Mouse (Mus musculus) MEL (cell line): Measurements from ENCODE around the gene Spopl. TPM values are rescaled to one million over a fixed set of nuclear protein-coding genes. Genes with fewer than 3 reads are reported as not detected.

ENCODE experiments used
- DNase-seq: peaks from one replicate; pipeline ENCODE4 v3.0.0; 2011; ENCODE audit warnings: low read depth, low spot score
- H3K27ac ChIP-seq: 2 replicates; pipeline ENCODE4 v1.5.1; 2012; ENCODE audit warnings: low read depth, mild to moderate bottlenecking, control low read depth, low read length, moderate library complexity; ENCODE audit not compliant: control insufficient read depth
- H3K27me3 ChIP-seq, 2 experiments: fragments of 150-350 bp in 1 of 2; sonication (generic) in 1 of 2; 2 replicates each; pipeline ENCODE4 v1.6.1; 2012; ENCODE audit warnings: low read length in 2 of 2, mild to moderate bottlenecking in 2 of 2, improper control_type of control experiment in 1 of 2, moderate library complexity in 1 of 2; ENCODE audit not compliant: insufficient read depth in 2 of 2, control insufficient read depth in 1 of 2
- H3K36me3 ChIP-seq, 2 experiments: 2 replicates each; pipeline ENCODE4 v1.6.1; 2012 to 2014; ENCODE audit warnings: low read length in 2 of 2, improper control_type of control experiment in 1 of 2, inconsistent platforms in 1 of 2, mild to moderate bottlenecking in 1 of 2; ENCODE audit not compliant: insufficient read depth in 2 of 2, control insufficient read depth in 1 of 2
- H3K4me1 ChIP-seq, 2 experiments: fragments of 150-350 bp in 1 of 2; sonication (generic) in 1 of 2; 2 replicates each; pipeline ENCODE4 v1.6.1; 2012; ENCODE audit warnings: low read length in 2 of 2, improper control_type of control experiment in 1 of 2, mild to moderate bottlenecking in 1 of 2; ENCODE audit not compliant: insufficient read depth in 2 of 2, control insufficient read depth in 1 of 2
- H3K4me3 ChIP-seq, 2 experiments: fragments of 150-350 bp in 1 of 2; sonication (generic) in 1 of 2; 2 replicates each; pipeline ENCODE4 v1.5.1; 2012; ENCODE audit warnings: low read depth in 2 of 2, low read length in 2 of 2, mild to moderate bottlenecking in 2 of 2, moderate library complexity in 2 of 2, control low read depth in 1 of 2, improper control_type of control experiment in 1 of 2; ENCODE audit not compliant: control insufficient read depth in 1 of 2, insufficient read depth in 1 of 2
- H3K79me2 ChIP-seq: 2 replicates; pipeline ENCODE4 v1.6.1; 2012; ENCODE audit warnings: mild to moderate bottlenecking, low read length, moderate library complexity; ENCODE audit not compliant: control insufficient read depth, poor library complexity, insufficient read depth
- H3K9ac ChIP-seq: 2 replicates; pipeline ENCODE4 v1.6.1; 2012; ENCODE audit warnings: low read depth, mild to moderate bottlenecking, control low read depth, low read length, moderate library complexity; ENCODE audit not compliant: control insufficient read depth, poor library complexity, severe bottlenecking
- H3K9me3 ChIP-seq: fragments of 150-350 bp; sonication (generic); replicated peaks from 2 replicates; pipeline ENCODE4 v1.6.1; 2012; ENCODE audit warnings: mild to moderate bottlenecking, low read length, improper control_type of control experiment, moderate library complexity; ENCODE audit not compliant: insufficient read depth
- CTCF ChIP-seq, 3 experiments: IDR thresholded peaks in 2 of 3; conservative IDR thresholded peaks in 1 of 3; 2 replicates each; pipeline ENCODE4 v1.5.1; 2011 to 2012; ENCODE audit warnings: low read length in 3 of 3, low read depth in 2 of 3, mild to moderate bottlenecking in 2 of 3, improper control_type of control experiment in 1 of 3, inconsistent platforms in 1 of 3, mixed read lengths in 1 of 3, moderate library complexity in 1 of 3; ENCODE audit not compliant: control insufficient read depth in 1 of 3, insufficient read depth in 1 of 3, poor library complexity in 1 of 3, severe bottlenecking in 1 of 3
- EP300 ChIP-seq, 2 experiments: IDR thresholded peaks; 2 replicates each; pipeline ENCODE4 v1.6.1; 2011; ENCODE audit warnings: improper control_type of control experiment in 2 of 2, low read length in 2 of 2, low read depth in 1 of 2, mild to moderate bottlenecking in 1 of 2
- ETS1 ChIP-seq: IDR thresholded peaks from 2 replicates; pipeline ENCODE4 v1.6.1; 2012; ENCODE audit warnings: low read depth, mild to moderate bottlenecking, inconsistent platforms, low read length, improper control_type of control experiment, moderate library complexity
- GABPA ChIP-seq: IDR thresholded peaks from 2 replicates; pipeline ENCODE4 v1.6.1; 2012; ENCODE audit warnings: low read depth, mild to moderate bottlenecking, inconsistent platforms, low read length, improper control_type of control experiment, moderate library complexity
- HCFC1 ChIP-seq: IDR thresholded peaks from 2 replicates; pipeline ENCODE4 v1.6.1; 2012; ENCODE audit warnings: low read depth, mild to moderate bottlenecking, inconsistent platforms, low read length, improper control_type of control experiment, moderate library complexity
- MAZ ChIP-seq: IDR thresholded peaks from 2 replicates; pipeline ENCODE4 v1.6.1; 2012; ENCODE audit warnings: low read depth, mild to moderate bottlenecking, inconsistent platforms, low read length, improper control_type of control experiment
- RAD21 ChIP-seq: IDR thresholded peaks from 2 replicates; pipeline ENCODE4 v1.6.1; 2011; ENCODE audit warnings: mild to moderate bottlenecking, low read depth, low read length, improper control_type of control experiment
- SMC3 ChIP-seq: IDR thresholded peaks from 2 replicates; pipeline ENCODE4 v1.6.1; 2011; ENCODE audit warnings: low read depth, low read length, improper control_type of control experiment
- TAL1 ChIP-seq: IDR thresholded peaks from 2 replicates; pipeline ENCODE4 v1.6.1; 2012; ENCODE audit warnings: mild to moderate bottlenecking, inconsistent platforms, low read length, moderate library complexity, mixed read lengths
- TCF12 ChIP-seq: IDR thresholded peaks from 2 replicates; pipeline ENCODE4 v1.6.1; 2014; ENCODE audit warnings: low read depth, mild to moderate bottlenecking, inconsistent platforms, low read length, improper control_type of control experiment, moderate library complexity
- polyA plus RNA-seq, 2 experiments: library from polyadenylated mRNA; stranded (reverse) in 1 of 2; unstranded in 1 of 2; fragments of >175 nt in 1 of 2; fragments of >200 nt in 1 of 2; gene quantifications; 2 replicates each; pipeline versions ENCODE4 v1.2.1 to v1.2.4; 2012; ENCODE audit warnings: low replicate concordance in 2 of 2, low read depth in 1 of 2; ENCODE audit not compliant: insufficient read length in 2 of 2, insufficient read depth in 1 of 2, missing spikeins in 1 of 2
- total RNA-seq: library from RNA; depleted of rRNA; stranded (reverse); fragments of 300-350 nt; gene quantifications from 2 replicates; pipeline ENCODE4 v1.2.3, GENCODE M21; 2012

Gene Spopl
- total and polyA plus RNA-seq, 3 experiments = 9.8 to 15.6 TPM; not detected in 1

DNA sequence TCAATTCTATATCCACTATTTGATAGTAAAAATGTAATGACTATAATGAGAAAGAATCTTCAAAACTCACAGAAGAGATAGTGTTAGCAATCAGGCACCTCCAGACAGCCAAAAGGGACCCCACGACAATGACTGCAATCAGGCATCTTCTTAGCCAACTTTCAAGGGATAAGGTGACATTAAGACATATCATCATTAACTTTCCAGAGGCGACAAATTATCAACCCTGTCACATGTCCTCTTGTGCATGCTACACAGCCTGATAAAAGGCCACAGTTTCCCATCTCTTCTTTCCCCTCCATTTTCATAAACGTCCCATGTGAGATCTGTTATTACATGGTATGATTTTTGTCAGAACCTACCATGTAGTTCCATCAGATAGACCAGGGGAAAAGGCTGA is 9.0 kb downstream of the Spopl start (continued):
- no peak for TF ChIP-seq GABPA
- no peak for TF ChIP-seq MAZ
- TF ChIP-seq, all 39 proteins: peak for 14

DNA sequence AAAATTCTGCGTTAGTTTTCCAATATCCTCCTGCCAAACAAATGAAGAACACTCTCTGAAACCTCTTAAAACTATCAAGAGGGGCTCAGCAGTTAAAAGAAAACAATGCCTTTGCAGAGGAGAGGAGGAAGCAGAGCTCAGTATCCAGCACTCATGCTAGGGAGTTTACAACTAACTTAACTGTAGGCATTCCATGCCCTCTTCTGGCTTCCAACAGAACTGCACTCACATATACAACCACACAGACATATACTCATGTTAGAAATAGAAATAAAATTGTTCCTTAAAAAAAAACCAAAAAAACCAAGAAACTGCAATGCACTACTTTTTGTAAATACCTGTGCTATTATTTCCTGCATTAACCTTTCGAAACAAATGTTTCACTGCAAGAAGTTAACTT is 12.7 kb downstream of the Spopl start:
- peak; percentile 42 for DNase-seq
- Histone ChIP-seq H3K9ac (no peak overlapping the region), H3K4me1 (peaks cover 4 to 21% of the 10 kb centered on the region in 2 experiments), H3K27me3 (no peaks in the 10 kb centered on the region), H3K79me2 (peaks cover 15% of the 10 kb centered on the region), H3K4me3 (no peak overlapping the region), H3K27ac (no peak overlapping the region), H3K9me3 (no peaks in the 10 kb centered on the region), H3K36me3 (peaks cover 3 to 24% of the 10 kb centered on the region in 2 experiments)
- TF ChIP-seq CTCF (IDR thresholded peaks at IDR 0.05 in 2 of 3, conservative IDR thresholded peaks at IDR 0.05 in 1 of 3; ENCODE audit: control insufficient read depth in 1 of 3, insufficient read depth in 1 of 3, low read depth in 2 of 3, low read length in 3 of 3, poor library complexity in 1 of 3, severe bottlenecking in 1 of 3) (peak in 2 of 3 experiments; percentile 22 to 36; a peak in 2 of 6 replicates), SMC3 (no peak), RAD21 (peak; percentile 11), EP300 (IDR thresholded peaks at IDR 0.05; ENCODE audit: low read depth in 1 of 2, low read length in 2 of 2) (no peak)

DNA sequence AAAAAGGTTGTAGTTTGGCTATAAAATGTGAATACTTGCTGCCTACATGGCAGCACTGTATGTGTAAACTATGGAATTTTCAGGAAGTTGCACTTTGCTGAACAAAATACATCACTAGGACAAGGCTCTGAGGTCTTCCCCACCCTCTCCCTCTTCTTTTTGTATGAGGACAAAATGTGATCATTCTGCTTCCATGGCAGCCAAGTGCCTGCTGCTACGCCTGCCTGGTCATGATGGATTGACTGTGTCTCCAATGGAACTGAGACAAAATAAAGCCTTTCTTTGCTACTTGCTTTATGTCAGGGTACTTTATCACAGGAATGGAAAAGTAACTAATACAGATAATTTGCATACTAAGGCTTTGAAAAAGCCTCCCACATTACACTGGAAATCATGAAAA is 20.7 kb downstream of the Spopl start:
- DNase-seq = no peak
- no peaks in the 10 kb centered on the region for H3K9me3 ChIP-seq
- H3K4me3 ChIP-seq = no peak overlapping the region
- no peak for TF ChIP-seq TCF12
- TF ChIP-seq CTCF (IDR thresholded peaks at IDR 0.05 in 2 of 3, conservative IDR thresholded peaks at IDR 0.05 in 1 of 3; ENCODE audit: control insufficient read depth in 1 of 3, insufficient read depth in 1 of 3, low read depth in 2 of 3, low read length in 3 of 3, poor library complexity in 1 of 3, severe bottlenecking in 1 of 3) = no peak
- no peak for TF ChIP-seq SMC3
- peaks cover 3 to 8% of the 10 kb centered on the region in 2 experiments for H3K36me3 ChIP-seq
- no peak overlapping the region for H3K9ac ChIP-seq
- no peaks in the 10 kb centered on the region for H3K79me2 ChIP-seq
- no peaks in the 10 kb centered on the region for H3K27me3 ChIP-seq
- no peaks in the 10 kb centered on the region; a peak in 1 of 4 replicates for H3K4me1 ChIP-seq
- no peak overlapping the region for H3K27ac ChIP-seq

DNA sequence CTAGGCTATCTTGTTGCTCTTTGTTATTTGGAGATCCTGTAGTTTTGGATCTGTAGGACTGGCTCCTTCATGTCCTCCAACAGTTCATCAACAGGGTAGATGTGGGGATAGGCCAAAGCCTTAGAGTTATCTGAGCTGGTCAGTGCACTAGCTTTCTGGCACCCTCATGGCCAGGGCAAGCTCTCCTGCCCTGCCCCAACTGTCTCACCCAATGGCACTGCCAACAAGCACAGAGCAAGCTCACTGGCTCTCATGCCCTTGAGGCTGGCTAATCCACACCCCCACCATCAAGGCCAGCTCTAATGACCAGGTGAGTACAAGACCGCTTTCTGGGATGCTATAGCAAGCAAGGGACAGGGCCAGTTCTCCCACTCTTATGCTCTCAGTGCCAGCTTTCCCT is 24.7 kb downstream of the Spopl start:
- no peak overlapping the region for H3K9ac ChIP-seq
- DNase-seq = no peak
- H3K9me3 ChIP-seq = no peaks in the 10 kb centered on the region
- H3K4me1 ChIP-seq = no peaks in the 10 kb centered on the region; a peak in 1 of 4 replicates
- TF ChIP-seq ETS1 = no peak
- TF ChIP-seq HCFC1 = no peak
- no peak for TF ChIP-seq TAL1
- H3K27ac ChIP-seq = no peak overlapping the region
- no peaks in the 10 kb centered on the region for H3K79me2 ChIP-seq
- no peaks in the 10 kb centered on the region for H3K27me3 ChIP-seq
- H3K4me3 ChIP-seq = no peak overlapping the region
- peaks cover 8 to 9% of the 10 kb centered on the region in 2 experiments; a peak in 3 of 4 replicates for H3K36me3 ChIP-seq
